Mouse (Mus musculus): ENCODE results near the gene Itpr1.

Itpr1 gene

DNA sequence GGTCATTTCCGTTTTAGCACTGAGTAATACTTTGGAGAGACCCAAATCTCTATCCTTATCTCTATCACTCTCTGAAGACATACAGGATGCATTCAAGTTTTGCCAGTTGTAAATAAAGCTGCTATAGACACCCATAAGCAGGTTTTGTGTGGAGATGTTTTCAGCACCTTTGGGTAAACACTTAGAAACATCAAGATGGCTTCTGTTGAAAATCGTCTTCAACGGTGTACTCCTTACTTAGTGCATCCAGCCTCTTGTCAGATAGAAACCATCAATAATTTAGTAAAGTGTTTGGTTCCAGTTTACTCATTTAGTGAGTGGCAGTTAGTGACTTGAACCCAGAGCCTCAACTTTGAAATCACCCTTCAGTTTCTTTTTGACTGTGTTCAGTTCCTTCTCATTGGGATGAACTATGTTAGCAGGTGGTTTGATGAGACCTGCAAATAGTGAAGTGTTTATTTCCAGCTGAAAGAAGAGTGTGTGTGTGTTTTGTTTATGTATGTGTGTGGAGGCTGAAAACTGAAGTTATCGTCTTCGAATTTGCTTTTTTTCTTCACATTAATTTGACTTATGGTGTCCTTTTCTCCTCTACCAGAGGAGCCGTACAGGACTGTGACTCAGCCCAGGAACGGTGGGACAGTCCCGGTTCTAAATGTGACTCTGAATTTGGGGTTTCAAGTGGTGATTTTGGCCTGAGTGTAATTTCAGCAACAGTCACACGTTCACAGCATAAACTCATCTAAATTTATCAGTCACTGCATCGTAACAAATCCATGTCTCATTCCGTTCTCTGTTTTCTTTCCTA, 66.1 kb downstream of the Itpr1 start:
- no peak for DNase-seq (ENCODE audit: low read depth)

DNA sequence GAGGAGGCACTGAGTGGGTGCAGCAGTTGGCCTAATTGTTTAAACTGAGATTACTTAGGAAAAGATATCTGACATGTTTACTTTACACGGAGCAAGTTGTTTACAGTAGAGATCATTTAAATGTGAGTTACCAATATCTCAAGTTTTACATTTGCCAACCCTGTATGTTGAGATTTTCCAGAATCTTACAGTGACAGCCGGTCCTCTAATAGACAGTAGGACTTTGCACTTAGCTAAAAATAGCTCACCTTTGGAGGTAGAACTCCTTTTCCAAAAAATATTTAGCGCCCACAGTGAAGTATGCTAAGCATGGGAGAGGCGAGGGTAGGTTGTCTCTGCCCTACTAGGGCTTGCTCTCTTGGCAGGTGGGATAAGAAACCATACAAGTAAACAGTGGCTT, 69.2 kb downstream of the Itpr1 start:
- no peak for DNase-seq (ENCODE audit: low read depth)

DNA sequence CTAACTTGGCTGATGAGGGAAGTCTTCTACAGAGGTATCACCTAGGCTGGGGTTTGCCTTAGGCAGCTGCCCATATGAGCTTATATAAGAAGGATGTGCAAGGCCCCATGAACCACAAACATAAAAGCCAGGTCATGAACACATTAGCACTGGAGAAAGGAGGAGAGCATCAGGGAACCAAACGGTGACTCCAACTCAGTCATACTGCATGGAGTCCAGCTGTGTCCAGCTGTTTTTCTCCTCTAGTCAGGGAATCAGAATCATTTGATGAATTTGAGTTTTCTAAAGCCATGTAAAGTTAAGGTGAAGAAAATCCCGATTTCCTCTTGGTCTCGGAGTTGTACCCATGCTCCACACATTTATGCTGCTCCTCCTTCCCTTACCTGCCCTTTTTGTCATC, 69.7 kb downstream of the Itpr1 start:
- no peak for DNase-seq (ENCODE audit: low read depth)

DNA sequence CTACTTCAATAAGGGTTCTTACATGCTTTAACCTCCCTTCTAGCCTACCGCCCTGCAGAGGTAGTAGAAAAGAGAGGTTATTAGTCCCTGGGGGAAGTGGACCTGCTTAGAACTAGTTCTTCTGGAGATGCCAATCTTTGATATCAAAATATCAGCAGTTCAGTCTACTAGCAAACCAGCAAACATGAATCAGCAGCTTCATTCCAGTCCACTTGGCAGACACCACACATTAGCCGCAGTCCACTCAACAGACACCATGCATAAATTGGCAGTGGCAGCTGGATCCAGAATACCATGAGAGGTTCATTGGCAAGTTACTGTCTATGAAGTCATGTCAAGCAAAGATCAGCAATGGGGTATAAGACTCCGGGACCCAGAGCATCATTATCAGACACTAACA, 71.8 kb downstream of the Itpr1 start:
- no peak for DNase-seq (ENCODE audit: low read depth)

DNA sequence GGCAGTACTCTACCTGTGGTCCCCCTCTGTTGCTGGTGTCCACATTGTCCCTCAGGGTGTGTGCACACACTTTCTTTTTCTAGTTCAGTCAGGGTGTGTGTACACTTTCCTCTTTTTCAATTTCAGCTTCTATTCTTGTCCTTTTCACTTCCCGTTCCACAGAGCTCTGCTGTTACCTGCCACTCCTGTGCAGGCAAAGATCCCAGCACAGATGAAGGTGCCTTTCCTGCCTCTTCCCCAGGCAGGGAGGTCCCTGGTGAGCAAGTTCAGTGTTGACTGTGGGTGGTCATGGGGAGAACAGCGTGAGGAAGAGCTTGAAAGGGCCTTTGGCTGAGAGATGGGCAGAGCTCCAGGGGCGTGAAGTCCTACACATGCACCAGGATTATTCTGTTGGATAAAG, 76.1 kb downstream of the Itpr1 start:
- DNase-seq (ENCODE audit: low read depth): no peak

DNA sequence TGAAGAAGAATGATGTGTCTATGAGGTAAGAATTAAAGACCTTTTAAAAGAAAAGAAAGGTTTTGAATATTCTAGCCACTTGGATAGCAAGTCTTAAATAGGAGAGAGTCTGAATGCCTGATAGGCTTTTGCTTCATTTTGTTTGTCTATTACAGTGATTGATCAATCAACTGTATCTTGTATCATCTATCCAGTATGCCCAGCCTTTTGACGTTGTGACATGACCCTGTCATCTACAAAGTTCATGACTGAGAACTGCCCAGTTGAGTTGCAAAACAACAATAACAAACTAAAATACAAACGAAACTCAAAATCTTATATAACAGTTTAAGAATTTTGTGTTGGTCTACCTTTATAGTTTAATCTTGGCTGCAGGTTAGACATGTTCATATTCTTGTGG, 78.1 kb downstream of the Itpr1 start:
- DNase-seq (ENCODE audit: low read depth): no peak

DNA sequence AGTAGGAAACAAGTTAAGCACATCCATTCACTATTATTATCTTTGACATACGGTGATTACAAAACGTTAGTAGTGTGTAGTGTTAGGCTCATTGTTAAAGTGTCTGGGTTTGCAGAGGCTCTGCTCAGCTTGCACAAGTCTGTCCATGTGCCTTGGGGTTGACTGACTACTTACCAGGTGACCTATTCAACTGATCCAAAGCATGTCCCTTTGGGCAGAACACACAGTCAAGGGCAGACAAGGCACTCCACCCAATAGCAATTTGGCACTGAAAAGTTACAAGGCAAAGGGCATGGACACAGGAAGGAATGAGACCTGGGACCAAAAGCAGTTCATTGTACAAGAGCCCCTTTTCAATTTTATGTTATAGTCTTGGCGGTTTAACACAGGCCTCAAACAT, 78.7 kb downstream of the Itpr1 start:
- no peak for DNase-seq (ENCODE audit: low read depth)

DNA sequence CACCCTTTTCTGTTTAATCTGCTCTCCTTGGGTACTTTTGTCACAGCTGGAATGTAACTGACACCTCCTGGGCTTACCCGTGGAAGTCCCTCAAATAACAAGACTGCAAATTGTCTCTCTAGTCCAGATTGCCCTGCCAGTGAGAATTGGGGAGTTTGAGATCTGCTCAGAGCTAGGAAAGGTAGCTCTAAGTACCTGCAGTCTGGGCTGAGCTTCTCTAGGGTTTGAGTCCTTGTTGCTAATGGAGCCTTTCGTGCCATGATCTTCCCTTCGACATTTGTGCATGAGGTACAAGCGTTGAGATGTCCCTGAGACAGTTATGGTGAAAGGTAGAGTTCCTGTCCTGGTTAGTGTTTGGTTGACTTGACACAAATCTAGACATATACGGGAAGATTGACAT, 89.0 kb downstream of the Itpr1 start:
- DNase-seq (ENCODE audit: low read depth): no peak

DNA sequence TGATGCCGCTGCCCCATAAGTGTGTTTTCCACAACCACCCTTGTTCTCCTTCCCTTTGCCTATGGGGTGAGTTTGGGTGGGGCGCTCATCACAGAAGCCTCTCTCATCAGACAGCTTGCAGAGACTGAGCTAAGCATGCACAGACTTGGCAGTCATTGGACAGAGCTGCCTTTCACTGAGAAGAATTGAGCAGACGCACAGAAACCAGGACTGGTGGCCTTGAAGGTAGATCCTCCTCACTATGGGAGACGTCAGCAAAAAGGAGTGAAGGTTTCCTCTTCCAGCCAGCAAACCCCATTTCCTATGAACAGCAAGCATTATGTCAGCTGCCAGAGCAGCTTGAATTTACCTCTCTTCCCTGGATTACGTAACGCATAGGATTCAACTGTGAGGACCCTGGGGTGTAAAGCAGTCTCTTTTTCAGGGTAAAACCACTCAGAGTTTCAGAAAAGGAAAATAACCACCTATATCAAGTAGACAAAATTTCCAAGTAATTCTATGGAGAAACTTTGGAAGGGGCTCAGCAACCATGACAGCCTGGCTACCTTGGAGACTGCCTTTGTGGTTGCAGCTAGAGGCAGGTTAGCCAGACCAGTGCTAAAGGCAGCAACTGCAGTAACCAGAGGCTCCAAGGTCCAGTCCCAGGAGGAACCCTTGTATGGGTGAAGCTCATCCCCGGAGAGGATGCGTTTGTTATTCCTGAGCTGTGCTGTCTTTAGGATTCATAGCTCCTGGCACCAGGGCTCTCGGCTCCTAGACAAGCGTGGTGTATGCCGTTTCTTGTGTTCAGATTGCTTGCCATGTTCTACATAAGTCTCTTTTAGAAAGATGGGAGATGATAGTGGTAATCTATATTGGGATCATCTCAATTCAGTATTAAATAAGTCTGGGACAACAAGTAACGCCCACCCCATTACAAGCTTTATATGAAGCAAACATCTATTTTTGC, 91.0 kb downstream of the Itpr1 start:
- DNase-seq (ENCODE audit: low read depth): no peak

DNA sequence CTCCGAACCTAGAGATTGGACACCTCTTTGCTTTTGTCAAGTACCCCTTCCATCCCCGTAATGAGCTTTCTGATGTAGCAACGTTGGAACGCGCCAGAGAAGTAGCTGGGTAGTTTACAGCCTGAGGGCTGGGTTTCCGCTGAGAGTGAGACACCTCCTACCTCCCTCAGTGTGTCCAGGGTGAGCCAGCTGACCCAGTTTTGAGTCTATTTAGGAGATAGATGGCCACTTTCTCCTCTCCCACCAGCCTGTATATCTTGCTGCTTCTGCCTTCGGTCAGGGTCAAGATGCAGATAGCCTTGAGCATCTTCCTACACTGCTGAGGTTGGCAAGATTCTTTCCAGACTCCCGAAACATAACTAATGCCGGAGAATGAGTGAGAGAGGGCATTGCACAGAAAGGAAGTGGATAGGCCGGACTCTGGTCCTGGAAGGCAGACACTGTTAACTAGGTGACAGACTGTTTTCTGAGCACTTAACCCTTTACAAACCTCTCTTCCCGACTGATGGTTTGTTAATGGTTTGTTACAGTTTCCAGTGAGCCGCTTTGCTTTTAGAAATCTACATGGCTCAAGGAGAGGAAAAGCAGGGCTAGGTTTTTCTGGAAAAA, 92.4 kb downstream of the Itpr1 start:
- no peak for DNase-seq (ENCODE audit: low read depth)

DNA sequence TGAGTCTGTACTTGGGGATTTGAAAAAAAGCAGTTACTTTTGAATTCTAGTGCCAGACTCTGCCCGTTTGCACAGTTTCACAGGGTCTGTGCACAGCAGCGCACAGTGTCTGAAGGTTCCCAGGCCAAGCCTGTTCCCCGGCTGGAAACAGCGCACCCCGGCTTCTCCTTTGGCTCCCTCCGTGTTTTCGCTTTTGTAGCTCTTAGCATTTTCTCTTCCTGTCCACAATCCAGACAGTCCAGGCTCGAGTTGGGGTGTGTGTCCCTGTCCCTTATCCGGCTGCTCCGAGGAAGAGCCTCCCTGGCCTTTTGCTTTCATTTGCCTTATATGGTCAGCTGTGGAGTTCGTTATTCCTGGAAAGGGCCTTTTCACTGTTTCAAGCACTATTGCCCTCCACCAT, 93.3 kb downstream of the Itpr1 start:
- no peak for DNase-seq (ENCODE audit: low read depth)

DNA sequence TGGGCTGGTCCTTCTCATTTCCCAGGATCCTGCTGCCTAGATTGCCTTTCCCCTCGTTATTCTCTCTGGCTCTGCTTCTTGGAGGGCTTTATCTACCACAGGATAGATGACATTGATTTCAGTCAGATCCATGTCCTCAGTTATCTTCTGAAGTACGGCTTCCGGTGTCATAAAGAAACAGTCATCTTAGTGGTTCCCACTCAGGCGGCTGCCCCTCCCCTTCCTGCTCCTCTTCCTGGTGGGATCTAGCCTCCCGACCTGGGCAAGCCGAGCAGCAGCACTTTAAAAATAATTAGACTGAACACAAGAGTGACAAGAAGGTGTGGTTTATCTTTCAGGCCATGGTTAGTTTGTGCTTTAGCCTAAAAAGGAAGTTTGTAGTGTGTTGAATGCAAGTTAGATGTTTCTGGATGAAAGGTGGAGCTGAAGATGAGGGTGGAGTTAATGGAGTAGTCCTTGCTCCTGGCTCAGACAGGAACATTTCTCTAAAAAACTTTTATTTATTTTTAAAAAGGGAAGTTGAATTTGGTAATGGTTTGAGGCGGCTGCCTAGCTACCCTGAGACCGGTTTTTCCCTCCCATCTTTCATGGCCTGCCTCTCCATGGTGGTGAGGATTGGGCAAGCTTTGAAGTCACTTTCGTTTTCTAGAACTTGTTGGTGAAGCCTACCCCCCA, 94.2 kb downstream of the Itpr1 start:
- DNase-seq (ENCODE audit: low read depth): peak; percentile 42

DNA sequence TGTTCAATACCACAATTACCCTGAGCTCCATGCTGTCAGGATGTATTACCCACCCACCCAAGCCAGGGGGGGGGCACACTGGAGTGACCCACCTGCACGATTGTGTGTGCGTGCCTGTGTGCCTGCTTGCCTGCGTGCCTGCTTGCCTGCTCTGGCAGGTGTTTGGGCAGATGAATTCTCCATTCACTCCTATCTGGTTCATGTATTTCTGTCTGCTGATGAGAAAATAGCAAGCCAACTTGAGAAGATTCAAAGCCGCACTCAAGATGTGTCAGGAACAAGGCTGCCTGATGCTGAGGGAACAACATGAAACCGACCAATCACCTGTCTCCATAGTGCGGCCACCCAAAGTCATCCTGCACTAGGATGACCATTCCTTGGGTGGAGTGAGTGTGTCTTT, 94.9 kb downstream of the Itpr1 start:
- DNase-seq (ENCODE audit: low read depth): peak; percentile 10

DNA sequence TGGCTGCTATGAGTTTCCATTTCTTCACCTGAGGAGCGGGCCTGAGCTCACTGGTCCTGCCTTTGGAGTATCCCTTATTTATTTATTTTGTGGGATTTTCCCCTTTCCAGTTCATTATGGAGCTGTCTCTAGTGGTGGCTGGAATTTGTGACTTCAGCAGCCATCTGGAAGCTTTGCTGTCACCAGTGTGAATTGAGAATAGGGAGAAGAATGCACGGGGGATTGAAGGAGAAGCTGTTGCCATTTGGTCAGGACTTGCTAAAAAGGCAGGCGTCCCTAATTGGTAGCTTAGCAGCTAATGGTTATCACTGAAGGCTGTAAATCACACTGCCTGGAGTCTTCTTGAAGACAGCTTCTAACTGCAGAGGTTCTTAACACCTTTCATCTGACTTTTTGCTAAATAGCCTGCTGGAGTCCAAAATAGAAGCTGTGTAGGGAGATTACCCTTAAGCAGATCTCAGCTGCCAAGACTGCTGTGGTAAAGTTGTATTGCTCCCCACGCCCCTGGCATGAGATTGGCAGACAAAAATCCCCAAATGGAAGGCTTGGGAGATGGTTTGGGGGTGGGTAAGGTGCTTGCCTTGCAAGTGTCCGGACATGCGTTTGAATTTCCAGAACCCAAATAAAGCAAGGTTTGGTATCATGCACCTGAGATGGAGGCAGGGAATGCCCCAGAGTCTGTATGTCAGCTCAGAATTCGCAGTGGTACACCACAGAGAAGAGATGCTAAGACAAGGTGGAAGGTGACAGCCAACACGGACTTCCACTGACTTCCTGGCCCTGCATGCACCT, 96.7 kb downstream of the Itpr1 start:
- no peak for DNase-seq (ENCODE audit: low read depth)

DNA sequence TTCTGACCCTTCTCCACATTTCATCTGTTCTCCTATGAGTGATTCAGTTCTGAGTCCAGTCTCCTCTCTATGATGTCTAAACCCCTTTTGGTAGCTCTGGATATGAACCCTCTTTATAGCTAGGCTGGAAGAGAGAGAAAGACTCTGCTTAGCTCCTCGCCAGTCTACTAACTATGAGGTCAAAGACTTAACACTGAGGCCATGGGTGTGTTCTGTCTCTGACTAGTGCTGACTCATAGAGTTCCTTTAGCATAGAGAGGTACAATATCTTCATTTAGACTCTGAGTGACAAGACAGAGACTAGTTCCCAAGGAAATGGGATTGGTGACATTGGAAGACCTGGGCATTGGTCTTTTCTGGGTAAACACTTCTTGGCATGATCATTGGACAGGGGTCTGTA, 100.2 kb downstream of the Itpr1 start:
- DNase-seq (ENCODE audit: low read depth): no peak

DNA sequence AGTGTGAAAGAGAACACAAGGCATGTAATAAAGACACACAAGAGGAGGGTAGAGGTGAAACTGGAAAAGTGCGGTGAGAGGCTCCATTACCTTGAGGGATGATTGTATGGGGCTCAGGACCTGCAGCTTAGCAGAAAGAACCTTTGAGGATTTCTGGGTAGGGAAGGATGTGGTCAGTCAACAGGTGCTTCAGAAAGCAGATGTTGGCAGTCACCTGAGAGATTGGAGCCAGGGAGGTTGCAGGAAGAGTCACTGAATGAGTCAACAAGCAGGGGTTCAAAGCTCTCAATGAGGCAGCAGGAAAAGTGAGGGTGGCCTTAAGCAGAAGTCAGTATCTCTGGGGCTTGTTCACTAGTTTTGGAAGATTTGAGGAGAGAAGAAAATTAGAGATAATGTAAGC, 101.1 kb downstream of the Itpr1 start:
- DNase-seq (ENCODE audit: low read depth): peak; percentile 41

DNA sequence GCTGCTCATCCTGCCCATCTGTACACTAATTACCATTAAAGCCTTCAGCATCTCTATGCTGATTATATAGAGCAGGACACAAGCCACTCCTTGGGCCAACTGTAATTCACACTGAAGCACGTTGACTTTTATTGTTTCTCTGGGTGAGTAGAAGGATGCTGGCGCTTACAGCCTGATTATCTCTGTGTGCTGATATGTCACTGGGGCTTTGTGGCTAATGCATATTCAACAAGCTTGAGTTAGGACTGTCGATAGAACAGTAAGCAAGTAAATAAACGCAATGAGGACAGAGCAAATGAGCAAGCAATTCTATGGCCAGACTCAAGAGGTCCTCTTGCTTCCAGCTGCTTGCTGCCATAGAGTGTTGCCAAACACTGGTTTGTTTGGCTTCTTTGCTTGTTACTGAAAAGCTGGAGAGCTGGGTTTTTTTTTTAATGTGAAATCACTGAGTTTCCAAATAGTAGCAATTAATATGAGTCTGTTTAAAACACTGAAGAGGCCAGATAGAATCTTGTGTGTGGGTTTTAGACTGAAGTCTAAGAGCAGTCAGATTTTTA, 103.5 kb downstream of the Itpr1 start:
- DNase-seq (ENCODE audit: low read depth): no peak

DNA sequence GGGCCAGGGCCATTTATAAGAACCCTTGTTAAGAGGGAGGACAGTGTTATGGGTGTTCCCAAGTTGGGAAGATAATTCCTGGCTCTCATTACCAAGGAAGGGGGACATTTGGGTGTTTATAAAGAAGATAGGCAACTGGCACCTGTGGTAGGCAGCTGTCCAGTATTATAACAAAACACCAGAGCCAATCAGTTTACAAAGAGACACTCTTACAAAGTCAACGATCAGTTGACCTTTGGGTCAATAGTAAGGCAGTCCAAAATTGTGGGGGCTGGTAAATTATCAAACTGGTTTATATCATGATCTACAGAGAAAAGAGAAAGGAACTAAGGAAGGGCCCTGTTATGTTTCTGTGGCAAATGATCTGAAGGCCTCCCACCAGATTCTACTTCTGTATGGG, 104.1 kb downstream of the Itpr1 start:
- no peak for DNase-seq (ENCODE audit: low read depth)

DNA sequence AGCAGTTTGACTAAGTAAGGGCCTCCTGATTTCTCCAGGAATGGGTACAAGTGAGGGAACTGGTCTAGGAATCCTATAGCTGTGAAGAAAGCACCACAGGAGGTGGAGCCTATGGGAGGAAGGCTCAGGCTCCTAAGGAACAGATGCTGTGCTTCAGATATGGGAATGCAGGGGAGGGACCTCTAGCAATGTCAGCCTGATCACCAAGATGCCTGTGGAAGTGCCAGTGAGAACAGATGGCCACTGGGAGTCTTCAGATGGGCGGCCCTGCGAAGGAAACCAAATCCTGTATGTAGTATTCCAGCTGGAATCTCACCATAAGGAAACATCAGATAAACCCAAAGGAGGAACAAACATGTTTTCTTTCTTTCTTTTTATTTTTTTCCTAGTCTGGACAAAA, 108.8 kb downstream of the Itpr1 start:
- no peak for DNase-seq (ENCODE audit: low read depth)

DNA sequence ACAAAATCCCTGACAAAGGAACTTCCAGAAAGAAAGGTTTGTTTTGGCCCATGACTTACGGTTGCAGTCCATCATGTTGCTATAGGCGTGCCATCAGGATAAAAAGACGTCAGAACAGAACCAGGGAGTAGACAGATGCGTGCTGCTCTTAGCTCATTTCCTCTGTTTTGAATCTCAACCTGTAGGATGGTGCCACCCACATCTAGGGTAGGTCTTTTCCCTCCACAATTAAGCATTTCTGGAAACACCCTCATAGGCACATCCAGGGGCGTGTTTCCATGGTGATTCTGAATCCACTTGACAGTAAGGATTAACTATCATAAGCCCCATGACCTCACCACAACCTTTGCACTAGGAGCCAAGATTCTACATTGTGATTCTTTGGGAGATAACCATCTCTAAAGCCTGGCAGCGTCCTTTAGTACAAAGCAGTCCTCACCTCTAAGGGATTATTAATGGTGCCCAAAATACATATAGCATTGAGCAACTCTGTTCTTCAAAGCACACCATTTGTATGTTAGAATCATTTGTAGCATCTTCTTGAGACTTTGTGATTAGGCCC, 111.6 kb downstream of the Itpr1 start:
- no peak for DNase-seq (ENCODE audit: low read depth)

DNA sequence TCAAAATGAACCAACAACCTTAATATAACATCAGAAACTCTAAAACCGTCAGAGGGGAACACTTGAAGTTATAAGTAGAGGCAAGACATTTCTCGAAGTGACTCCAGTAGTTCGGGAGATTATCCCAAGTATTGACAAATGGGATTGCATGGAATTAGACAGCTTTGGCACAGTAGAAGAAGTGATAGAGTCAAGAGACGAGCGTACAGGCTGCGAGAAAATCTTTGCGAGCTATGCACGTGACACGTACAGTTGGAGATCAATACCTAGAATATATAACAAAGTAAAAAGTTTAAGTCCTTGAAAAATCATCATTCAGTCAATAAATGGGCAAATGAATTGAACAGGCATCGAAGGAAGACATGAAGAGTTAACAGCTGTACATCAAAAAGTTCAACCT, 112.5 kb downstream of the Itpr1 start:
- DNase-seq (ENCODE audit: low read depth): no peak

Measured in naive thymus-derived CD4-positive, alpha-beta T cell, adult 2 months (primary cell).